Mouse (Mus musculus) ovary, postnatal 14 days (tissue): Measurements from ENCODE around the gene Sympk.
"Not testable (repeated sequence)": the region's sequence is repeated elsewhere in the genome, so short reads cannot be mapped to it uniquely, and the experiment has no call there.

Experiments
- DNase-seq: peaks from one replicate; pipeline ENCODE4 v3.0.0; 2022; ENCODE audit warnings: low spot score

The Sympk gene

GRCm38 (mm10) chr7:19052345-19053135 is 28.4 kb downstream of the Sympk start:
- DNase-seq, result no peak

DNA sequence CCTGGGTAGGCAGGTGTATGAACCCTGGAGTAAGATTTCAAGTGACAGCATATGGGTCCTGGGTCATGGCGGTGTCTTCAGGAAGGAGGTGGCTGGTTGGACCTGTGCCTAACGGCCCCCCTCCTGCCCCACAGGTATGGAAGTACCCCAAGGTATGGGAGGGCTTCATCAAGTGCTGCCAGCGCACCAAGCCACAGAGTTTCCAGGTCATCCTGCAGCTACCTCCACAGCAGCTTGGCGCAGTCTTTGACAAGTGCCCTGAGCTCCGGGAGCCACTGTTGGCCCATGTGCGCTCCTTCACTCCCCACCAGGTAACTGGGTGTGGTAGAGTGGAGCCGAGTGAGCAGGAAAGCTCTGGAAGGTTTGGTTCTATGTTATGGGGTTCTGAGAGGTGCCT is 29.0 kb downstream of the Sympk start:
- no peak for DNase-seq

- DNase-seq, result peak; percentile 39
These were observed 30.0 kb downstream of the Sympk start, which contains the start of gene Rsph6a for GRCm38 (mm10) chr7:19054047-19054776. TSS of gene Rsph6a (plus strand) at chr7:19054690.

GRCm38 (mm10) chr7:19054777-19055076 is 30.6 kb downstream of the Sympk start:
- no peak for DNase-seq

DNA sequence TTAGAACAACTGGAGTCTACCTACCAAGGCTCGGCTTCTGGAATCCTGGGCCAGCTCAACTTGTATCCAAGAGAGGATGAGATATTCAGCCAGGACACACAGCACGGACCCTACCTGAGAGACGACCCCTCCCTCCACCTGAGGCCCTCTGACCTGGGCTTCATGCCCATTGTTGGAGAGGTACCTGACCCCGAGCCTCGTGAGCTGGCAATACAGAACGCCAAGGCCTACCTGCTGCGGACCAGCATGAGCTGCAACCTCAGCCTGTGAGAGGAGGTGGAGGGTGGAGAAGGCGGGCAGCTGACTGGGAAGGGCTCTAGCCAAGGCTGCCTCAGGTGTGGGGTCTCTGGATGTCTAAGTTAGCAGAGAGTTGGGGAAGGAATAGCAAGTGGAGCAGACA is 30.9 kb downstream of the Sympk start:
- DNase-seq, result no peak

DNA sequence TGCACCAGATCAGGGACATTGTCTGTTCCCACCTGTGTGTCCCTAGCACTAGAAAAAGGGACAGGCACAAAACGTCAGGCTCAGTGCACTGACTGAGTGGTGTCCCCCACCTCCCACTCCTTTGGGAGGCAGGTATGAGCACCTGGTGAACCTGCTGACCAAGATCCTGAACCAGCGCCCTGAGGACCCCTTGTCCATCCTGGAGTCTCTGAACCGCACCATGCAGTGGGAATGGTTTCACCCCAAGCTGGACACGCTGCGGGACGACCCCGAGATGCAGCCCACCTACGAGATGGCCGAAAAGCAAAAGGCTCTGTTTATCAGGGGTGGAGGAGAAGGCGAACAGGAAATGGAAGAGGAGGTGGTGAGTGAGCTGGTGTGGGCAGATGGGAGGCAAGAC is 33.2 kb downstream of the Sympk start:
- DNase-seq, result no peak

- no peak for DNase-seq
These were observed 41.7 kb downstream of the Sympk start for GRCm38 (mm10) chr7:19065896-19066295.

- no peak for DNase-seq
These were observed 42.9 kb downstream of the Sympk start for GRCm38 (mm10) chr7:19067063-19067462.

- DNase-seq, result no peak
These were observed 43.8 kb downstream of the Sympk start for GRCm38 (mm10) chr7:19067935-19068334.

DNA sequence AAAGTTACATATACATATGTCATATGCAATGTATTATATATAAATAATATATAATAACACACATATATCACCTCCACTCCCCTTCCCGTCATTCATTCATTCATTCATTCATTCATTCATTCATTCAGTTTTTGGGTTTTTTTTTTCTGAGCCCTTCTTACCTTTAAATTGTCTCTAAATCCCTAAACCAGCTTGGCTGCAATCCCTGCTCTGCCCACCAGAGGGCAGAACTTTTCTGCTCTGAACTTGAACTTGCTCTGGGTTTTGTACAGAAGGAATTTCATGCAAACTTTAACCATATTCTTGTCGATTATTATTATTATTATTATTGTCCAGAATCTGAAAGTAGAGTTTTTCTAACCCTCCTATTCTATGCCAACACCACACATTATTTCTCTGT is 44.5 kb downstream of the Sympk start:
- DNase-seq, result peak; percentile 68

DNA sequence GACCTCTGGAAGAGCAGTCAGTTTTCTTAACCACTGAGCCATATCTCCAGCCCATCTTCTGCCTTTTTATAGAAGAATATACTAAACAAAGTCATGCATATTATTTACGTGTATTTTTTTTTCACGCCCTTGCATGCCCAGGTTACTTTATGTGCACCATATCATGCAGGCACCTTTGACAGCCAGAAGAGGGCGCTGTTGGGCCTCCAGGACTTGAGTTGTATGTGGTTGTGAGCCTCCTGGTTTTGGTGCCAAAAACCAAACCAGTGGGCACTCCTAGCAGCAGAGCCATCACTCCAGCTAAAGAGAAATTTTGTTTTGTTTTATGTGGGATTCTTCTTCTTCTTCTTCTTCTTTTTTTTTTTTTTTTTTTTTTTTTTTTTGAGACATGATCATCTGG is 45.3 kb downstream of the Sympk start:
- no peak for DNase-seq

DNA sequence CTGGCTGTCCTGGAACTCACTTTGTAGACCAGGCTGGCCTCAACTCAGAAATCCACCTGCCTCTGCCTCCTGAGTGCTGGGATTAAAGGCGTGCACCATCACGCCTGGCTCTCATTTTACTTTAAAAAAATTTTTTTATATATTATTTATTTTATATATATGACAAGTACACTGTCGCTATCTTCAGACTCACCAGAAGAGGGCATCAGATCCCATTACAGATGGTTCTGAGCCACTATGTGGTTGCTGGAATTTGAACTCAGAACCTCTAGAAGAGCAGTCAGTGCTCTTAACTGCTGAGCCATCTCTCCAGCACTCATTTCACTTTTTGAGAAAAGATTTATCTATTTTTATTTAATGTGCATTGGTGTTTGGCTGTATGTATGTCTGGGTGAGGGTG is 46.8 kb downstream of the Sympk start:
- DNase-seq, result not testable (repeated sequence)

- no peak for DNase-seq
These were observed 49.3 kb downstream of the Sympk start for GRCm38 (mm10) chr7:19073504-19073903.

DNA sequence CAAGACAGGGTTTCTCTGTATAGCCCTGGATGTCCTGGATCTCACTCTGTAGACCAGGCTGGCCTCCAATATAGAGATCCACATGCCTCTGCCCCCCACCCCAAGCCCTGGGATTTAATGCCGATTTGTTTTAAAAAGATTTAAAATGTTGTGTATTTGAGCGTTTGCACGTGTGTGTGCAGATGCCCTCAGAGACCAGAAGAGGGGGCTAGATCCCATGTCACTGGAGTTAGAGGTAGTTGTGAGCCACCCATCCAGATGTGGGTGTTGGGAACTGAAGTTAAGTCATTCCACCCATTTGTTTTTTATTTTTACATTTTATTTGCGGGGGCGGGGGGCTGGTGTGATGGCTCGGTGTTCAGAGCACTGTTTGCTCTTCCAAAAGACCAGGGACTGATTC is 50.3 kb downstream of the Sympk start:
- no peak for DNase-seq

GRCm38 (mm10) chr7:19075231-19075630 is 51.1 kb downstream of the Sympk start:
- DNase-seq, result no peak

DNA sequence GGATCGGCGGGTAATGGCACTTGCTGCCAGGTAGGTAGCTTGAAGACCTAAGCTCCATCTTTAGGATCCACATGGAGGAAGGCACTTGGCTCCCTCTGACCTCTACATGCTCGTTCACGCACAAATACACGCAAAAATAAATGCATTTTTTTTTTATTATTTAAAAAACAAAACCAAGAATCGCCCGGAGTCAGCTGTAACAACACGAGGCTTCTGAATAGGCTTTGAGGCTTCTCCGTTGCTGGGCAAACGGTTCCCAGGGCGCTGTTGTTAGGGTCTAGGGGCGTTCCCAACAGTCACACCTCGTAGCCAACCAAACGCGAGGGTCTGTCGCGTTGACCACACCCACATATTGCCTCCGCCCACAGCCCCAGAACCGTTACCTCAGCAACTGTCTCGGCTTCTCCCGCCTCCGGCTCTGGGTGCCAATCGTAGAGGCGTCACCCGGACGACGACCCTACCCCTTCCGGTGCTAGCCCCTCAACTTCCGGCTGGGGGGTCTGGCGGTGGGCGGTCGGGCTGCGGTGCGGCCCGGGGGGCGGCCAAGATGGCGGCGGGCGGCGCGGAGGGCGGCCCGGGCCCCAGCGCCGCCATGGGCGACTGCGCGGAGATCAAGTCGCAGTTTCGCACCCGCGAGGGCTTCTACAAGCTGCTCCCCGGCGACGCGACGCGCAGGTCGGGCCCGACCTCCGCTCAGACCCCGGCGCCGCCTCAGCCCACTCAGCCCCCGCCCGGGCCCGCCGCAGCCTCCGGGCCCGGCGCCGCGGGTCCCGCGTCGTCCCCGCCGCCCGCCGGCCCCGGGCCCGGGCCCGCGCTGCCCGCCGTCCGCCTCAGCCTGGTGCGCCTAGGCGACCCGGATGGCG is 51.8 kb downstream of the Sympk start, which contains the start of gene Dmwd:
Dmwd (plus strand) TSS at position 505 of the 863 bp plus-strand sequence.
- peak; percentile 89 for DNase-seq

DNA sequence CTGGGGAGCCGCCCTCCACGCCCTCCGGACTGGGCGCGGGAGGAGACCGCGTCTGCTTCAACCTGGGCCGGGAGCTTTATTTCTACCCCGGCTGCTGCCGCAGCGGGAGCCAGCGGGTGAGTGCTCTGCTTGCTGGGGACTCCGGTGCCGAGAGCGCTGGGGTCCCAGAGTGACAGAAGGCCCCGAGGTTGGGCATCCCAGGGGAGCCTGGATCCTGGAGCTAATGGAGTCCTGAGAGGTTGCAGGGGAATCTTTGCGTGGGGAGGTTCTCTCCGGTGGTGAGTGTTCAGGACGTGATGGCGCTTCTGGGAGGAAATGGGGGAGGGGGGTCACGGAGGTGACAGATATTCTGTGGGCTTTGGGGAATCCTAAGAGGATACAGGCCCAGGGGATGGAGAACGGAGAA is 52.4 kb downstream of the Sympk start:
- no peak for DNase-seq

DNA sequence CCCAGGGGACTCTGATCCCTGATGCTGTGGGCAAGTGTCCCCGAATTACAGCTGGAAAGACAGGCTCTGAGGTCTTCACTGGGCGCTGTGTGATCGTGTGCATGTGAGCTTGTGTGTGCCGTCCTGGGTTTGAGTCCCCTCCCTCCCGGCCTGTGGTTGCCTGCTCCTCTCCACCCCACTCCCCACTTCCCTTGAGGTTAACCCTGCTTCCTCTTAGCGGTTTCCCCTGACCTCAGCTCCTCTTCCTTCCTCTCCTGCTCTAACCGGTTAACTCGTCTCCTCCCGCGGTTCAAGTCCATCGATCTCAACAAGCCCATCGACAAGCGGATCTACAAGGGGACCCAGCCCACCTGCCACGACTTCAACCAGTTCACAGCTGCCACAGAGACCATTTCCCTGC is 53.6 kb downstream of the Sympk start:
- no peak for DNase-seq

- DNase-seq, result no peak
These were observed 54.6 kb downstream of the Sympk start for GRCm38 (mm10) chr7:19078732-19079131.

DNA sequence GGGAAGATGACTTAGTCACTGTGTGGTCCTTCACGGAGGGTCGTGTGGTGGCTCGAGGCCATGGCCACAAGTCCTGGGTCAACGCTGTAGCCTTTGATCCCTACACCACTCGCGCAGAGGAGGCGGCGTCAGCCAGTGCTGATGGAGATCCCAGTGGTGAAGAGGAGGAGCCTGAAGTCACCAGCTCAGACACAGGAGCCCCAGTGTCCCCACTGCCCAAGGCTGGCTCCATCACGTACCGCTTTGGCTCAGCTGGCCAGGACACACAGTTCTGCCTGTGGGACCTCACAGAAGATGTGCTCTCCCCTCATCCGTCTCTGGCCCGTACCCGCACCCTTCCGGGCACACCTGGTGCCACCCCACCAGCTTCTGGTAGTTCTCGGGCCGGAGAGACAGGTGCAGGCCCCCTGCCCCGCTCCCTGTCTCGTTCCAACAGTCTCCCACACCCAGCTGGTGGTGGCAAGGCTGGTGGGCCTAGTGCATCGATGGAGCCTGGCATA is 56.3 kb downstream of the Sympk start:
- no peak for DNase-seq

- no peak for DNase-seq
These were observed 58.0 kb downstream of the Sympk start for GRCm38 (mm10) chr7:19082171-19082570.

DNA sequence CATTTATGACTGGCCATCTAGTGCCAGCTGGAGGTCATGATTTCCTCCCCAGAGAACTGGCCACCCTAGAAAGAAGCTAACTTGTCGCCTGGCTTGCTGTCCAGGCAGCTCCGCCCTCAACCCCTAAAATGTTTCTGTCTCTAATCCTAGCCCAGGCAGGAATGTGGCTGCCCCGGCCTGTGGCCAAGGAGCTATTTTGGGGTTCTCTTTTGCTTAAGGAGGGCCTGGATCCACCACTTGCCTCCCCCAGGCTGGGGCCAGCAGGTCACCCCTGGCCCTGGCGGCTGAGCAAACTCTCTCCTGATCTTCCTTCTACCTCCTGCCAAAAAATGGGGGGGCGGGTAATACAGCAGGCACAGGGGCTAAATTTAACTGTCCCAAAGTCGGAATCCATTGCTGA is 58.9 kb downstream of the Sympk start:
- DNase-seq, result no peak
